Mouse (Mus musculus) MEL (cell line): ENCODE data around the gene Xab2. TPM values are rescaled to one million over a fixed set of nuclear protein-coding genes. Genes with fewer than 3 reads are reported as not detected.

Source experiments
- DNase-seq: peaks from one replicate; pipeline ENCODE4 v3.0.0; 2011; ENCODE audit warnings: low read depth, low spot score
- H3K27ac ChIP-seq: 2 replicates; pipeline ENCODE4 v1.5.1; 2012; ENCODE audit warnings: low read depth, mild to moderate bottlenecking, control low read depth, low read length, moderate library complexity; ENCODE audit not compliant: control insufficient read depth
- H3K27me3 ChIP-seq, 2 experiments: fragments of 150-350 bp in 1 of 2; sonication (generic) in 1 of 2; 2 replicates each; pipeline ENCODE4 v1.6.1; 2012; ENCODE audit warnings: low read length in 2 of 2, mild to moderate bottlenecking in 2 of 2, improper control_type of control experiment in 1 of 2, moderate library complexity in 1 of 2; ENCODE audit not compliant: insufficient read depth in 2 of 2, control insufficient read depth in 1 of 2
- H3K36me3 ChIP-seq, 2 experiments: 2 replicates each; pipeline ENCODE4 v1.6.1; 2012 to 2014; ENCODE audit warnings: low read length in 2 of 2, improper control_type of control experiment in 1 of 2, inconsistent platforms in 1 of 2, mild to moderate bottlenecking in 1 of 2; ENCODE audit not compliant: insufficient read depth in 2 of 2, control insufficient read depth in 1 of 2
- H3K4me1 ChIP-seq, 2 experiments: fragments of 150-350 bp in 1 of 2; sonication (generic) in 1 of 2; 2 replicates each; pipeline ENCODE4 v1.6.1; 2012; ENCODE audit warnings: low read length in 2 of 2, improper control_type of control experiment in 1 of 2, mild to moderate bottlenecking in 1 of 2; ENCODE audit not compliant: insufficient read depth in 2 of 2, control insufficient read depth in 1 of 2
- H3K4me3 ChIP-seq, 2 experiments: fragments of 150-350 bp in 1 of 2; sonication (generic) in 1 of 2; 2 replicates each; pipeline ENCODE4 v1.5.1; 2012; ENCODE audit warnings: low read depth in 2 of 2, low read length in 2 of 2, mild to moderate bottlenecking in 2 of 2, moderate library complexity in 2 of 2, control low read depth in 1 of 2, improper control_type of control experiment in 1 of 2; ENCODE audit not compliant: control insufficient read depth in 1 of 2, insufficient read depth in 1 of 2
- H3K79me2 ChIP-seq: 2 replicates; pipeline ENCODE4 v1.6.1; 2012; ENCODE audit warnings: mild to moderate bottlenecking, low read length, moderate library complexity; ENCODE audit not compliant: control insufficient read depth, poor library complexity, insufficient read depth
- H3K9ac ChIP-seq: 2 replicates; pipeline ENCODE4 v1.6.1; 2012; ENCODE audit warnings: low read depth, mild to moderate bottlenecking, control low read depth, low read length, moderate library complexity; ENCODE audit not compliant: control insufficient read depth, poor library complexity, severe bottlenecking
- H3K9me3 ChIP-seq: fragments of 150-350 bp; sonication (generic); replicated peaks from 2 replicates; pipeline ENCODE4 v1.6.1; 2012; ENCODE audit warnings: mild to moderate bottlenecking, low read length, improper control_type of control experiment, moderate library complexity; ENCODE audit not compliant: insufficient read depth
- BHLHE40 ChIP-seq: IDR thresholded peaks from 2 replicates; pipeline ENCODE4 v1.6.1; 2012; ENCODE audit warnings: low read depth, mild to moderate bottlenecking, inconsistent platforms, low read length, improper control_type of control experiment, borderline replicate concordance
- CHD1 ChIP-seq: IDR thresholded peaks from 2 replicates; pipeline ENCODE4 v1.6.1; 2012; ENCODE audit warnings: low read depth, mild to moderate bottlenecking, inconsistent platforms, low read length, improper control_type of control experiment
- ELF1 ChIP-seq: IDR thresholded peaks from 2 replicates; pipeline ENCODE4 v1.6.1; 2014; ENCODE audit warnings: low read depth, mild to moderate bottlenecking, inconsistent platforms, low read length, improper control_type of control experiment, moderate library complexity
- GABPA ChIP-seq: IDR thresholded peaks from 2 replicates; pipeline ENCODE4 v1.6.1; 2012; ENCODE audit warnings: low read depth, mild to moderate bottlenecking, inconsistent platforms, low read length, improper control_type of control experiment, moderate library complexity
- GATA1 ChIP-seq: IDR thresholded peaks from 2 replicates; pipeline ENCODE4 v1.6.1; 2011; ENCODE audit warnings: low read depth, low read length, improper control_type of control experiment
- JUND ChIP-seq: IDR thresholded peaks from 2 replicates; pipeline ENCODE4 v1.6.1; 2011; ENCODE audit warnings: low read depth, mild to moderate bottlenecking, improper control_type of control experiment, low read length
- KAT2A ChIP-seq: conservative IDR thresholded peaks from 2 replicates; pipeline ENCODE4 v1.6.1; 2012; ENCODE audit warnings: low read depth, low read length, improper control_type of control experiment, inconsistent platforms
- MAFK ChIP-seq: IDR thresholded peaks from 2 replicates; pipeline ENCODE4 v1.6.1; 2011; ENCODE audit warnings: low read depth, mild to moderate bottlenecking, low read length, improper control_type of control experiment, borderline replicate concordance
- MAZ ChIP-seq: IDR thresholded peaks from 2 replicates; pipeline ENCODE4 v1.6.1; 2012; ENCODE audit warnings: low read depth, mild to moderate bottlenecking, inconsistent platforms, low read length, improper control_type of control experiment
- MXI1 ChIP-seq: IDR thresholded peaks from 2 replicates; pipeline ENCODE4 v1.6.1; 2011; ENCODE audit warnings: mild to moderate bottlenecking, low read depth, low read length, improper control_type of control experiment
- MYB ChIP-seq: IDR thresholded peaks from 2 replicates; pipeline ENCODE4 v1.6.1; 2011; ENCODE audit warnings: mild to moderate bottlenecking, low read depth, low read length, improper control_type of control experiment
- MYC ChIP-seq: IDR thresholded peaks from 2 replicates; pipeline ENCODE4 v1.6.1; 2011; ENCODE audit warnings: low read depth, mild to moderate bottlenecking, low read length, improper control_type of control experiment, moderate library complexity
- NELFE ChIP-seq: IDR thresholded peaks from 2 replicates; pipeline ENCODE4 v1.6.1; 2011; ENCODE audit warnings: low read depth, low read length, improper control_type of control experiment
- RAD21 ChIP-seq: IDR thresholded peaks from 2 replicates; pipeline ENCODE4 v1.6.1; 2011; ENCODE audit warnings: mild to moderate bottlenecking, low read depth, low read length, improper control_type of control experiment
- SMC3 ChIP-seq: IDR thresholded peaks from 2 replicates; pipeline ENCODE4 v1.6.1; 2011; ENCODE audit warnings: low read depth, low read length, improper control_type of control experiment
- TBP ChIP-seq: IDR thresholded peaks from 2 replicates; pipeline ENCODE4 v1.8.0; 2011; ENCODE audit warnings: low read depth, low read length, improper control_type of control experiment
- TCF12 ChIP-seq: IDR thresholded peaks from 2 replicates; pipeline ENCODE4 v1.6.1; 2014; ENCODE audit warnings: low read depth, mild to moderate bottlenecking, inconsistent platforms, low read length, improper control_type of control experiment, moderate library complexity
- UBTF ChIP-seq: IDR thresholded peaks from 2 replicates; pipeline ENCODE4 v1.6.1; 2012; ENCODE audit warnings: low read depth, mild to moderate bottlenecking, inconsistent platforms, low read length, improper control_type of control experiment, moderate library complexity, borderline replicate concordance; ENCODE audit not compliant: insufficient read depth
- USF1 ChIP-seq: IDR thresholded peaks from 2 replicates; pipeline ENCODE4 v1.6.1; 2014; ENCODE audit warnings: low read depth, mild to moderate bottlenecking, inconsistent platforms, low read length, improper control_type of control experiment, moderate library complexity
- USF2 ChIP-seq, 2 experiments: IDR thresholded peaks; 2 replicates each; pipeline ENCODE4 v1.6.1; 2011 to 2012; ENCODE audit warnings: improper control_type of control experiment in 2 of 2, low read length in 2 of 2, borderline replicate concordance in 1 of 2, inconsistent platforms in 1 of 2, low read depth in 1 of 2, mild to moderate bottlenecking in 1 of 2; ENCODE audit not compliant: insufficient read depth in 1 of 2
- ZKSCAN1 ChIP-seq: IDR thresholded peaks from 2 replicates; pipeline ENCODE4 v1.6.1; 2012; ENCODE audit warnings: low read depth, mild to moderate bottlenecking, inconsistent platforms, low read length, improper control_type of control experiment, moderate library complexity
- ZMIZ1 ChIP-seq: IDR thresholded peaks from 2 replicates; pipeline ENCODE4 v1.6.1; 2012; ENCODE audit warnings: low read depth, mild to moderate bottlenecking, inconsistent platforms, low read length, improper control_type of control experiment, moderate library complexity
- ZNF384 ChIP-seq: IDR thresholded peaks from 2 replicates; pipeline ENCODE4 v1.6.1; 2012; ENCODE audit warnings: low read depth, mild to moderate bottlenecking, inconsistent platforms, low read length, improper control_type of control experiment
- polyA plus RNA-seq, 2 experiments: library from polyadenylated mRNA; stranded (reverse) in 1 of 2; unstranded in 1 of 2; fragments of >175 nt in 1 of 2; fragments of >200 nt in 1 of 2; gene quantifications; 2 replicates each; pipeline versions ENCODE4 v1.2.1 to v1.2.4; 2012; ENCODE audit warnings: low replicate concordance in 2 of 2, low read depth in 1 of 2; ENCODE audit not compliant: insufficient read length in 2 of 2, insufficient read depth in 1 of 2, missing spikeins in 1 of 2
- total RNA-seq: library from RNA; depleted of rRNA; stranded (reverse); fragments of 300-350 nt; gene quantifications from 2 replicates; pipeline ENCODE4 v1.2.3, GENCODE M21; 2012

Xab2 gene
- total and polyA plus RNA-seq, 3 experiments, result 54.8 to 90.4 (median 68.1) TPM

DNA sequence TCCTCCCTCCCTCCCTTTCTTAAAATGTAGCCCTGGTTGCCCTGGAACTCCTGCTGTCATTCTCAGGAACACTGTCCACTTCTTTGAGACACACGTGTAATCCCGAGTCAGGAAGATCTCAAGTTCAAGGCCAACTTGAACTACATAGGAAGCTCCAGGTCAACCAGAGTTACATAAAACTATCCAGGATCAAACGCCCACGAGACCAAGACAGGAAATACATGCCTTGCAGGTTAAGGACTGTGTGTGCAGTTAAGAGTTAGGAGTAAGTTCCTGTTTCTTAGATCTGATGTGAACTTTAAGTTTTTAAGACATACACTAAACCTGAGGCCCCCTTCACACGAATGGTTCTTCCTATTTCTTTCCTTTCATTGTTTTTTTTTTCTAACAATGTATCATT, 5.9 kb upstream of the Xab2 start (continued):
- no peak; the same call in 1 of the 2 replicates for TF ChIP-seq MAZ
- no peak for TF ChIP-seq MYB
- no peak for TF ChIP-seq RAD21
- no peak for TF ChIP-seq MAFK
- no peak; the same call in 1 of the 2 replicates for TF ChIP-seq KAT2A
- peak; percentile 43 for TF ChIP-seq NELFE
- no peak for TF ChIP-seq JUND
- no peak for TF ChIP-seq ZMIZ1
- no peak; the same call in 1 of the 2 replicates for TF ChIP-seq SMC3
- peak; percentile 67; the same call in 1 of the 2 replicates for TF ChIP-seq MYC
- peak; percentile 60; the same call in 1 of the 2 replicates for TF ChIP-seq MXI1
- TF ChIP-seq ELF1, result peak; percentile 42; the same call in 1 of the 2 replicates
- TF ChIP-seq GATA1, result peak; percentile 40; the same call in 1 of the 2 replicates
- TF ChIP-seq UBTF, result no peak
- TF ChIP-seq USF1, result peak; percentile 40; the same call in 1 of the 2 replicates
- TF ChIP-seq ZNF384, result peak; percentile 73
- no peak for TF ChIP-seq GABPA
- TF ChIP-seq ZKSCAN1, result no peak
- peak; percentile 38; the same call in 1 of the 2 replicates for TF ChIP-seq TCF12
- TF ChIP-seq CHD1, result peak; percentile 46; the same call in 1 of the 2 replicates
- TF ChIP-seq, all 39 proteins: peak for 19

DNA sequence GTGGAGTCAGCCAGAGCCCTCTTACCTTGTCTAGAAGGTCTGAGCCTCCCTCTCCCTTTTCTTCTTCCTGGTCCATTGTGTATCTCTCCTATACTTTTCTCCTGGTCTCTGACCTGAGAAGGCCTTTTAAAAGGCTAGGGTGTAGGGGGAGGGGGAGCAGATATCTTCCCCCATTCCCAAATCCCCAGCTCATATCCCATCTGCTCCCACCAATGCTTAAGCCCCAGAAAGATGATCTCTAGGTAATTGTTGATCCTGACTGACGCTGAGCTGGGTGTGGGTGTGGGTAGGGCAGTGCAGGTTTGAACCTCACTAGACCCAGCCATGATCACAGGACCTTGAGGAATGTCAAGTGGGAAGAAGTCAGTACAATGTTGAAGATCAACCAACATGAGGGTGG, 4.3 kb upstream of the Xab2 start, which contains the start of gene Pcp2:
Gene Pcp2 (minus strand): TSS at position 101 of the 400 bp plus-strand sequence.
- no peaks in the 10 kb centered on the region for H3K27me3 ChIP-seq
- peaks cover 12% of the 10 kb centered on the region for H3K79me2 ChIP-seq
- DNase-seq, result no peak
- peaks cover 0 to 22% of the 10 kb centered on the region in 2 experiments; a peak in 2 of 4 replicates for H3K36me3 ChIP-seq
- H3K27ac ChIP-seq, result peak within 1 kb of the TSS; percentile 14; the same call in 1 of the 2 replicates
- no peak within 1 kb of the TSS for H3K4me3 ChIP-seq
- no peaks in the 10 kb centered on the region for H3K9me3 ChIP-seq
- no peak within 1 kb of the TSS for H3K9ac ChIP-seq
- H3K4me1 ChIP-seq, result peaks cover 10 to 25% of the 10 kb centered on the region in 2 experiments
- TF ChIP-seq TBP (no peak), JUND (no peak), USF2 (IDR thresholded peaks at IDR 0.05; ENCODE audit: borderline replicate concordance in 1 of 2, insufficient read depth in 1 of 2, low read depth in 1 of 2, low read length in 2 of 2) (no peak), BHLHE40 (no peak), UBTF (no peak), ZKSCAN1 (no peak)
